Mouse (Mus musculus) MEL (cell line): ENCODE measurements at regions not wholly inside any gene's neighbourhood (a gene's known extent, or its start where the extent isn't known, plus 50 kb on each side); places are given as distances from the start of the nearest gene placed in this dataset.

Source experiments
- DNase-seq: peaks from one replicate; pipeline ENCODE4 v3.0.0; 2011; ENCODE audit warnings: low read depth, low spot score
- H3K27ac ChIP-seq: 2 replicates; pipeline ENCODE4 v1.5.1; 2012; ENCODE audit warnings: low read depth, mild to moderate bottlenecking, control low read depth, low read length, moderate library complexity; ENCODE audit not compliant: control insufficient read depth
- H3K27me3 ChIP-seq, 2 experiments: fragments of 150-350 bp in 1 of 2; sonication (generic) in 1 of 2; 2 replicates each; pipeline ENCODE4 v1.6.1; 2012; ENCODE audit warnings: low read length in 2 of 2, mild to moderate bottlenecking in 2 of 2, improper control_type of control experiment in 1 of 2, moderate library complexity in 1 of 2; ENCODE audit not compliant: insufficient read depth in 2 of 2, control insufficient read depth in 1 of 2
- H3K36me3 ChIP-seq, 2 experiments: 2 replicates each; pipeline ENCODE4 v1.6.1; 2012 to 2014; ENCODE audit warnings: low read length in 2 of 2, improper control_type of control experiment in 1 of 2, inconsistent platforms in 1 of 2, mild to moderate bottlenecking in 1 of 2; ENCODE audit not compliant: insufficient read depth in 2 of 2, control insufficient read depth in 1 of 2
- H3K4me1 ChIP-seq, 2 experiments: fragments of 150-350 bp in 1 of 2; sonication (generic) in 1 of 2; 2 replicates each; pipeline ENCODE4 v1.6.1; 2012; ENCODE audit warnings: low read length in 2 of 2, improper control_type of control experiment in 1 of 2, mild to moderate bottlenecking in 1 of 2; ENCODE audit not compliant: insufficient read depth in 2 of 2, control insufficient read depth in 1 of 2
- H3K4me3 ChIP-seq, 2 experiments: fragments of 150-350 bp in 1 of 2; sonication (generic) in 1 of 2; 2 replicates each; pipeline ENCODE4 v1.5.1; 2012; ENCODE audit warnings: low read depth in 2 of 2, low read length in 2 of 2, mild to moderate bottlenecking in 2 of 2, moderate library complexity in 2 of 2, control low read depth in 1 of 2, improper control_type of control experiment in 1 of 2; ENCODE audit not compliant: control insufficient read depth in 1 of 2, insufficient read depth in 1 of 2
- H3K79me2 ChIP-seq: 2 replicates; pipeline ENCODE4 v1.6.1; 2012; ENCODE audit warnings: mild to moderate bottlenecking, low read length, moderate library complexity; ENCODE audit not compliant: control insufficient read depth, poor library complexity, insufficient read depth
- H3K9ac ChIP-seq: 2 replicates; pipeline ENCODE4 v1.6.1; 2012; ENCODE audit warnings: low read depth, mild to moderate bottlenecking, control low read depth, low read length, moderate library complexity; ENCODE audit not compliant: control insufficient read depth, poor library complexity, severe bottlenecking
- H3K9me3 ChIP-seq: fragments of 150-350 bp; sonication (generic); replicated peaks from 2 replicates; pipeline ENCODE4 v1.6.1; 2012; ENCODE audit warnings: mild to moderate bottlenecking, low read length, improper control_type of control experiment, moderate library complexity; ENCODE audit not compliant: insufficient read depth
- BHLHE40 ChIP-seq: IDR thresholded peaks from 2 replicates; pipeline ENCODE4 v1.6.1; 2012; ENCODE audit warnings: low read depth, mild to moderate bottlenecking, inconsistent platforms, low read length, improper control_type of control experiment, borderline replicate concordance
- CHD2 ChIP-seq: IDR thresholded peaks from 2 replicates; pipeline ENCODE4 v1.6.1; 2011; ENCODE audit warnings: low read length, improper control_type of control experiment
- CTCF ChIP-seq, 3 experiments: IDR thresholded peaks in 2 of 3; conservative IDR thresholded peaks in 1 of 3; 2 replicates each; pipeline ENCODE4 v1.5.1; 2011 to 2012; ENCODE audit warnings: low read length in 3 of 3, low read depth in 2 of 3, mild to moderate bottlenecking in 2 of 3, improper control_type of control experiment in 1 of 3, inconsistent platforms in 1 of 3, mixed read lengths in 1 of 3, moderate library complexity in 1 of 3; ENCODE audit not compliant: control insufficient read depth in 1 of 3, insufficient read depth in 1 of 3, poor library complexity in 1 of 3, severe bottlenecking in 1 of 3
- E2F4 ChIP-seq: IDR thresholded peaks from 2 replicates; pipeline ENCODE4 v1.6.1; 2011; ENCODE audit warnings: low read depth, low read length, improper control_type of control experiment, borderline replicate concordance
- ELF1 ChIP-seq: IDR thresholded peaks from 2 replicates; pipeline ENCODE4 v1.6.1; 2014; ENCODE audit warnings: low read depth, mild to moderate bottlenecking, inconsistent platforms, low read length, improper control_type of control experiment, moderate library complexity
- EP300 ChIP-seq, 2 experiments: IDR thresholded peaks; 2 replicates each; pipeline ENCODE4 v1.6.1; 2011; ENCODE audit warnings: improper control_type of control experiment in 2 of 2, low read length in 2 of 2, low read depth in 1 of 2, mild to moderate bottlenecking in 1 of 2
- ETS1 ChIP-seq: IDR thresholded peaks from 2 replicates; pipeline ENCODE4 v1.6.1; 2012; ENCODE audit warnings: low read depth, mild to moderate bottlenecking, inconsistent platforms, low read length, improper control_type of control experiment, moderate library complexity
- GATA1 ChIP-seq: IDR thresholded peaks from 2 replicates; pipeline ENCODE4 v1.6.1; 2011; ENCODE audit warnings: low read depth, low read length, improper control_type of control experiment
- HCFC1 ChIP-seq: IDR thresholded peaks from 2 replicates; pipeline ENCODE4 v1.6.1; 2012; ENCODE audit warnings: low read depth, mild to moderate bottlenecking, inconsistent platforms, low read length, improper control_type of control experiment, moderate library complexity
- JUND ChIP-seq: IDR thresholded peaks from 2 replicates; pipeline ENCODE4 v1.6.1; 2011; ENCODE audit warnings: low read depth, mild to moderate bottlenecking, improper control_type of control experiment, low read length
- KAT2A ChIP-seq: conservative IDR thresholded peaks from 2 replicates; pipeline ENCODE4 v1.6.1; 2012; ENCODE audit warnings: low read depth, low read length, improper control_type of control experiment, inconsistent platforms
- MAFK ChIP-seq: IDR thresholded peaks from 2 replicates; pipeline ENCODE4 v1.6.1; 2011; ENCODE audit warnings: low read depth, mild to moderate bottlenecking, low read length, improper control_type of control experiment, borderline replicate concordance
- MAZ ChIP-seq: IDR thresholded peaks from 2 replicates; pipeline ENCODE4 v1.6.1; 2012; ENCODE audit warnings: low read depth, mild to moderate bottlenecking, inconsistent platforms, low read length, improper control_type of control experiment
- MXI1 ChIP-seq: IDR thresholded peaks from 2 replicates; pipeline ENCODE4 v1.6.1; 2011; ENCODE audit warnings: mild to moderate bottlenecking, low read depth, low read length, improper control_type of control experiment
- MYC ChIP-seq: IDR thresholded peaks from 2 replicates; pipeline ENCODE4 v1.6.1; 2011; ENCODE audit warnings: low read depth, mild to moderate bottlenecking, low read length, improper control_type of control experiment, moderate library complexity
- NELFE ChIP-seq: IDR thresholded peaks from 2 replicates; pipeline ENCODE4 v1.6.1; 2011; ENCODE audit warnings: low read depth, low read length, improper control_type of control experiment
- POLR2A ChIP-seq, 2 experiments: IDR thresholded peaks; 2 replicates each; pipeline ENCODE4 v1.6.1; 2011 to 2012; ENCODE audit warnings: low read length in 2 of 2, mild to moderate bottlenecking in 2 of 2, control low read depth in 1 of 2, improper control_type of control experiment in 1 of 2, low read depth in 1 of 2, moderate library complexity in 1 of 2; ENCODE audit not compliant: control insufficient read depth in 1 of 2, insufficient read depth in 1 of 2, poor library complexity in 1 of 2
- POLR2AphosphoS2 ChIP-seq: IDR thresholded peaks from 2 replicates; pipeline ENCODE4 v1.6.1; 2011; ENCODE audit warnings: low read length, improper control_type of control experiment
- POLR2AphosphoS5 ChIP-seq: IDR thresholded peaks from 2 replicates; pipeline ENCODE4 v1.6.1; 2012; ENCODE audit warnings: low read depth, borderline replicate concordance, mild to moderate bottlenecking, inconsistent platforms, low read length, moderate library complexity, mixed read lengths
- RAD21 ChIP-seq: IDR thresholded peaks from 2 replicates; pipeline ENCODE4 v1.6.1; 2011; ENCODE audit warnings: mild to moderate bottlenecking, low read depth, low read length, improper control_type of control experiment
- RCOR1 ChIP-seq: IDR thresholded peaks from 2 replicates; pipeline ENCODE4 v1.6.1; 2012; ENCODE audit warnings: low read depth, mild to moderate bottlenecking, inconsistent platforms, low read length, improper control_type of control experiment
- SIN3A ChIP-seq: IDR thresholded peaks from 2 replicates; pipeline ENCODE4 v1.6.1; 2012; ENCODE audit warnings: low read length, improper control_type of control experiment, inconsistent platforms
- SMC3 ChIP-seq: IDR thresholded peaks from 2 replicates; pipeline ENCODE4 v1.6.1; 2011; ENCODE audit warnings: low read depth, low read length, improper control_type of control experiment
- TAL1 ChIP-seq: IDR thresholded peaks from 2 replicates; pipeline ENCODE4 v1.6.1; 2012; ENCODE audit warnings: mild to moderate bottlenecking, inconsistent platforms, low read length, moderate library complexity, mixed read lengths
- TBP ChIP-seq: IDR thresholded peaks from 2 replicates; pipeline ENCODE4 v1.8.0; 2011; ENCODE audit warnings: low read depth, low read length, improper control_type of control experiment
- TCF12 ChIP-seq: IDR thresholded peaks from 2 replicates; pipeline ENCODE4 v1.6.1; 2014; ENCODE audit warnings: low read depth, mild to moderate bottlenecking, inconsistent platforms, low read length, improper control_type of control experiment, moderate library complexity
- UBTF ChIP-seq: IDR thresholded peaks from 2 replicates; pipeline ENCODE4 v1.6.1; 2012; ENCODE audit warnings: low read depth, mild to moderate bottlenecking, inconsistent platforms, low read length, improper control_type of control experiment, moderate library complexity, borderline replicate concordance; ENCODE audit not compliant: insufficient read depth
- USF1 ChIP-seq: IDR thresholded peaks from 2 replicates; pipeline ENCODE4 v1.6.1; 2014; ENCODE audit warnings: low read depth, mild to moderate bottlenecking, inconsistent platforms, low read length, improper control_type of control experiment, moderate library complexity
- ZC3H11A ChIP-seq: IDR thresholded peaks from 2 replicates; pipeline ENCODE4 v1.6.1; 2012; ENCODE audit warnings: low read depth, mild to moderate bottlenecking, inconsistent platforms, low read length, improper control_type of control experiment
- ZKSCAN1 ChIP-seq: IDR thresholded peaks from 2 replicates; pipeline ENCODE4 v1.6.1; 2012; ENCODE audit warnings: low read depth, mild to moderate bottlenecking, inconsistent platforms, low read length, improper control_type of control experiment, moderate library complexity
- ZMIZ1 ChIP-seq: IDR thresholded peaks from 2 replicates; pipeline ENCODE4 v1.6.1; 2012; ENCODE audit warnings: low read depth, mild to moderate bottlenecking, inconsistent platforms, low read length, improper control_type of control experiment, moderate library complexity

- Histone ChIP-seq H3K9me3 (no peaks in the 10 kb centered on the region), H3K79me2 (no peaks in the 10 kb centered on the region), H3K4me1 (no peaks in the 10 kb centered on the region), H3K36me3 (no peaks in the 10 kb centered on the region), H3K4me3 (no peak overlapping the region), H3K27ac (no peak overlapping the region), H3K27me3 (no peaks in the 10 kb centered on the region)
- no peak for DNase-seq
- TF ChIP-seq TBP (no peak), GATA1 (no peak), RAD21 (no peak), RCOR1 (no peak), E2F4 (no peak), POLR2A (IDR thresholded peaks at IDR 0.05; ENCODE audit: control insufficient read depth in 1 of 2, insufficient read depth in 1 of 2, low read depth in 1 of 2, low read length in 2 of 2, poor library complexity in 1 of 2) (no peak), EP300 (IDR thresholded peaks at IDR 0.05; ENCODE audit: low read depth in 1 of 2, low read length in 2 of 2) (no peak), CHD2 (no peak), ETS1 (no peak), MYC (no peak), ZC3H11A (no peak), USF1 (no peak), SMC3 (no peak), MAZ (no peak), KAT2A (no peak), MAFK (no peak), TAL1 (no peak), TCF12 (no peak), ZKSCAN1 (no peak)
- TF ChIP-seq, all 39 proteins: peak for 0
- no peak overlapping the region for H3K9ac ChIP-seq
Measured at GRCm38 (mm10) chr1:7535191-7535590, 2727.5 kb downstream of the Gm37988 start.

GRCm38 (mm10) chr1:7543492-7543891, 2735.8 kb downstream of the Gm37988 start:
- H3K9ac ChIP-seq = no peak overlapping the region
- TF ChIP-seq E2F4 (no peak), BHLHE40 (no peak), POLR2AphosphoS2 (no peak), EP300 (IDR thresholded peaks at IDR 0.05; ENCODE audit: low read depth in 1 of 2, low read length in 2 of 2) (no peak), SMC3 (peak; percentile 57), POLR2AphosphoS5 (no peak), TBP (no peak), SIN3A (no peak), MAZ (no peak), ZC3H11A (peak; percentile 28), MYC (no peak), USF1 (no peak), CTCF (IDR thresholded peaks at IDR 0.05 in 2 of 3, conservative IDR thresholded peaks at IDR 0.05 in 1 of 3; ENCODE audit: control insufficient read depth in 1 of 3, insufficient read depth in 1 of 3, low read depth in 2 of 3, low read length in 3 of 3, poor library complexity in 1 of 3, severe bottlenecking in 1 of 3) (peak in 2 of 3 experiments; percentile 6 to 51; a peak in 2 of 6 replicates), TCF12 (no peak), UBTF (no peak), RCOR1 (no peak), ZMIZ1 (no peak), HCFC1 (no peak), MXI1 (no peak), ELF1 (no peak), ETS1 (no peak), CHD2 (no peak), NELFE (no peak), RAD21 (peak; percentile 65), GATA1 (no peak), JUND (no peak), TAL1 (no peak), KAT2A (no peak)

More at GRCm38 (mm10) chr1:7543492-7543891, 2735.8 kb downstream of the Gm37988 start:
- no peaks in the 10 kb centered on the region for H3K4me1 ChIP-seq
- no peaks in the 10 kb centered on the region for H3K79me2 ChIP-seq
- peak; percentile 29 for DNase-seq
- H3K9me3 ChIP-seq = no peaks in the 10 kb centered on the region
- H3K27ac ChIP-seq = no peak overlapping the region
- H3K4me3 ChIP-seq = no peak overlapping the region
- H3K36me3 ChIP-seq = no peaks in the 10 kb centered on the region
- H3K27me3 ChIP-seq = no peaks in the 10 kb centered on the region
